Mouse (Mus musculus) heart, adult 2 months (tissue): Measurements from ENCODE around the gene Glt6d1.

ENCODE experiments used
- CTCF ChIP-seq: fragments of 200-600 bp; IDR thresholded peaks from 2 replicates; pipeline ENCODE4 v1.8.1; 2022; ENCODE audit warnings: antibody characterized with exemption, mild to moderate bottlenecking, moderate library complexity
- POLR2A ChIP-seq: fragments of 200-500 bp; IDR thresholded peaks from 2 replicates; pipeline ENCODE4 v1.6.1; 2011; ENCODE audit warnings: mild to moderate bottlenecking, low read depth, low read length, control low read depth; ENCODE audit not compliant: insufficient read depth

DNA sequence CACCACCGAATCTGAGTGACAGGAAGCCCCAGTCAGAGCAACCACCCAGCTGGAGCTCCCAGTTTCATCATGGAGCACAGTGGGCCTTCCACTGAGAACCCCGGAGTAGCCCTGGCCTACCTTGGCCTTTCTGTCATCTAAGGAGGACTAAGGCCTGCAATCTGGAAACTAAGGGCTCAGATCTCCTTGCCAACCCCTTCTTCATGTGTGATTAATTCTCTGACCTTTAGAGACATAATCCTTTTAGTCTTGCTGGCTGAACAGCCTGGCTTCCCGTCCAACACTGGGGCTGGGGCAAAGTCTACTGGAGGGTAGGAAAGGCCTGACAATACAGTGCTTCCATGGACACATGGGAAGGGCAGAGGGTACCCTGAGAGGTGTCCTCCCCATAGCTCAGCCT is 39.7 kb downstream of the Glt6d1 start:
- TF ChIP-seq POLR2A (no peak), CTCF (no peak)
